Mouse (Mus musculus) E14TG2a.4 (cell line): ENCODE results near the gene Padi3.

Source experiments
- CTCF ChIP-seq: conservative IDR thresholded peaks from 2 replicates; pipeline ENCODE4 v1.5.1; 2014; ENCODE audit warnings: low read length
- POU5F1 ChIP-seq: IDR thresholded peaks from 2 replicates; pipeline ENCODE4 v1.6.1; 2014; ENCODE audit warnings: low read length, borderline replicate concordance

DNA sequence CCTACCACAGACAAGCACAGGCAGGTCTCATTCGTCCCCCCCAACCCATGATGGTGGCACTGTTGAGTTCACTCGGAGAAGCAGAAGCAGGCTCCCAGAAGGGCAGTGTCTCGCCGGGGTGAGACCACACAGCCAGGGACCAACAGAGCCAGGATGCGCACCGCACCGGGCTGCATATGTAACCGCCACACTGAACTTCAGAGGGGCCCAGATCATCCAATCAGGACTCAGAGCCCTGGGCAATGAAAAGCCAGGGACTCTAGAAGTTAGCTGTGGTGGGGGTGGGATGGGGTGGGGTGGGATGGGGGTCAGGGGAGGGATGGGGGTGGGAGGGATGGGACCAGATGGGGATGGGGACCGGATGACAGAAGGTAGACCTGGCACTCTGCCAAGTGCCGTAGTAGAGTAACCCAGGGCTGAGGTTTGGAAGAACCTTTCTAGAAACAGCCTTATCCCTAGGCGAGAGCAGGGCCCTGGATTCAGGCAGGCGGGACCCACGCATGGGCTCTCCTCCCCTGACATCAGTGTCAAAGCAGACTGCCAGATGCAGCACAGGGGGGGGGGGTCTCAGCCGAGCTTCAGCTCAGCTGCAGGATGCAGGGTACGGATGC, 33.3 kb upstream of the Padi3 start:
- TF ChIP-seq CTCF: no peak
- TF ChIP-seq POU5F1: no peak
